Mouse (Mus musculus): ENCODE measurements around the gene Bmt2. TPM values are rescaled to one million over a fixed set of nuclear protein-coding genes. Genes with fewer than 3 reads are reported as not detected.

Bmt2 gene
- polyA plus RNA-seq, 1 experiment from 2014 or later, result 3.4 TPM

DNA sequence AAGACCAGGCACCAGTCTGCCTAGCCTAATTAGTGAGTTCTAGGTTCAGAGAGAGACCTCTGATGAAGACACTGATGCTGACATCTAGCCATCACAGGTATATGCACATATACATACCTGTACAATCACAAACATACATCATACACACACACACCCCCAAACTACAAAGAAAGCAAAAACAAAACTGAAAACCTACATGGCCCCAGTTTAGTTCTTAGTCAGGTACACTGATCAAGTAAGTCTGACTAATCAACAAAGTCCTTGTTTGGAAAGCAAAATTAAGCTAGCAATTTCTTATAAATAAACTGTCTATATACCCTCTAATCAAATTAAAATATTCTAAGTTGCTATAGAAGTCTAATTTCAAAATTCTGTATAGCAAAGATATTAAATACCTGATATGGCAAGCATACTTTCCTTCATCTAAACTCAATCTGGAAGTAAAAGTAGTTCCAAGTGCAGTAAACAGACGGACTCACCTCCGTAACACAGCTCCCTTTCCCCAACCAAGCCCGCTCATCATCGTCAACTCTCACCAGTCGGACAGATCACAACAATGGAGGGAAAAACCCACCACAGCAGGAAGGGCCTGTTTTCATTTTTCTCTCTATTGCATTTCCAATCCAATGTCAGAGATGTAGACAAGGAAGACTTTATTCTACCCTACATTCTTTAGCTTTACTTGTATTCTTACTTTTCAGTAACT lies 3.0 kb downstream of the Bmt2 start:
- Histone ChIP-seq H3K27ac (replicated peaks) (no peak overlapping the region), H3K9me3 (replicated peaks) (no peaks in the 10 kb centered on the region), H3K4me2 (no peak overlapping the region), H3K4me1 (replicated peaks) (peaks cover 11% of the 10 kb centered on the region), H3K36me3 (replicated peaks) (no peaks in the 10 kb centered on the region), H3K9ac (no peak overlapping the region), H3K4me3 (replicated peaks) (no peak overlapping the region), H3K27me3 (no peaks in the 10 kb centered on the region)
- WGBS (ENCODE audit: insufficient replicate concordance), result 82% methylated on average over 5 of the region's 5 CpGs
- ATAC-seq (ENCODE audit: insufficient read depth), result no peak

- H3K4me1 ChIP-seq (replicated peaks), result no peaks in the 10 kb centered on the region
- H3K36me3 ChIP-seq (replicated peaks), result 0 out of 2 replicates have a peak, but pooled peaks cover 3% of the 10 kb centered on the region
- H3K27me3 ChIP-seq, result no peaks in the 10 kb centered on the region
- H3K4me3 ChIP-seq (replicated peaks), result no peak overlapping the region
- no peaks in the 10 kb centered on the region for H3K9me3 ChIP-seq (replicated peaks)
- H3K4me2 ChIP-seq, result no peak overlapping the region
- no peak overlapping the region for H3K9ac ChIP-seq
- no peak for ATAC-seq (ENCODE audit: insufficient read depth)
- no peak overlapping the region for H3K27ac ChIP-seq (replicated peaks)
- 62% methylated on average over 7 of the region's 7 CpGs for WGBS (ENCODE audit: insufficient replicate concordance)
These were observed 12.1 kb downstream of the Bmt2 start for GRCm38 (mm10) chr6:13665646-13666045.

DNA sequence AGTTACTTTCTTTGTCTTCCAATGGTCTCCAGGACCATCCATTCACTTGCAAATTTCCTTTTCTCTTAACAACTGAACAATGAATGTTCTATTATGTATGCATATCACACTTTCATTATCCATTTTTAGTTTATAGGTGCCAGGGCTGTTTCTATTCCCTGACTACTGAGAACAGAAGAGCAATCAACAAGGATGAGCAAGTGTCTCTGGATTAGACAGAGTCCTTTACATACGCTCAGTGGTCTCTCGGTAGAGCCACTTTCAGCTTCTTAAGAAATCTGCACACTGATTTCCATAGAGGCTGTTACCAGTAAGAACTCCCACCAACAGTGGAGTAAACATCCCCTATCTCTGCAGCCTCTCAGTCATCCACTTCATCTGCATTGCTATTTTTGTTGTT lies 19.8 kb downstream of the Bmt2 start:
- H3K36me3 ChIP-seq (replicated peaks), result 0 out of 2 replicates have a peak, but pooled peaks cover 3% of the 10 kb centered on the region
- H3K9me3 ChIP-seq (replicated peaks), result no peaks in the 10 kb centered on the region
- WGBS (ENCODE audit: insufficient replicate concordance), result 84% methylated on average over 2 of the region's 2 CpGs
- H3K4me1 ChIP-seq (replicated peaks), result no peaks in the 10 kb centered on the region
- H3K4me2 ChIP-seq, result no peak overlapping the region
- no peak overlapping the region for H3K4me3 ChIP-seq (replicated peaks)
- ATAC-seq (ENCODE audit: insufficient read depth), result no peak
- H3K27me3 ChIP-seq, result no peaks in the 10 kb centered on the region
- H3K9ac ChIP-seq, result no peak overlapping the region
- H3K27ac ChIP-seq (replicated peaks), result no peak overlapping the region

GRCm38 (mm10) chr6:13654081-13654480 lies 23.7 kb downstream of the Bmt2 start:
- H3K4me3 ChIP-seq (replicated peaks), result no peak overlapping the region
- H3K27me3 ChIP-seq, result no peaks in the 10 kb centered on the region
- ATAC-seq (ENCODE audit: insufficient read depth), result no peak
- no peaks in the 10 kb centered on the region for H3K36me3 ChIP-seq (replicated peaks)
- no peak overlapping the region for H3K4me2 ChIP-seq
- no peak overlapping the region for H3K9ac ChIP-seq
- no peak overlapping the region for H3K27ac ChIP-seq (replicated peaks)
- no peaks in the 10 kb centered on the region for H3K4me1 ChIP-seq (replicated peaks)
- no peaks in the 10 kb centered on the region for H3K9me3 ChIP-seq (replicated peaks)

GRCm38 (mm10) chr6:13652284-13652683 lies 25.5 kb downstream of the Bmt2 start:
- 61% methylated on average over 3 of the region's 3 CpGs for WGBS (ENCODE audit: insufficient replicate concordance)
- no peak overlapping the region for H3K27ac ChIP-seq (replicated peaks)
- no peaks in the 10 kb centered on the region for H3K36me3 ChIP-seq (replicated peaks)
- no peaks in the 10 kb centered on the region for H3K4me1 ChIP-seq (replicated peaks)
- H3K4me2 ChIP-seq, result no peak overlapping the region
- H3K27me3 ChIP-seq, result no peaks in the 10 kb centered on the region
- no peak overlapping the region for H3K9ac ChIP-seq
- no peaks in the 10 kb centered on the region for H3K9me3 ChIP-seq (replicated peaks)
- H3K4me3 ChIP-seq (replicated peaks), result no peak overlapping the region
- no peak for ATAC-seq (ENCODE audit: insufficient read depth)

DNA sequence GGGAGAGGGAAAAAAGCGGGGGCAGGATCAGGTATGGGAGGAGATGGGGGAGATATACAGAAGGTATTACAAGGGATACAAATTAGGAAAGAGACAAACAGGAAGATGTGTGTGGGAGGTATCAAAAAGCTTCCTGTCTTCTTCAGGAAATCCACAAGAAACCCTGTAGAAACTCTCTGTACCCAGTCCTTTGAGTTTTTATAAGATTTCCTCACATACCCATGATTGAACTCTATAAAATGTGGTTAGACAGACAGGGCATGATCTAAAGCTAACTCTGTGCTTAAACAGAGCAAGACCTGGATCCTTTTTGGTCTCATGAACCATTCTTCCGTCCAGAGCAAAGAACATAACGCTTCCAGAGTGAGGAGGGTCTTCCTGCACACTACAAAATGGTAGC lies 26.9 kb downstream of the Bmt2 start:
- Histone ChIP-seq H3K36me3 (replicated peaks) (no peaks in the 10 kb centered on the region), H3K27me3 (no peaks in the 10 kb centered on the region), H3K4me3 (replicated peaks) (no peak overlapping the region), H3K4me2 (no peak overlapping the region), H3K27ac (replicated peaks) (no peak overlapping the region), H3K4me1 (replicated peaks) (no peaks in the 10 kb centered on the region), H3K9me3 (replicated peaks) (no peaks in the 10 kb centered on the region), H3K9ac (no peak overlapping the region)
- no peak for ATAC-seq (ENCODE audit: insufficient read depth)
- 71% methylated on average over 3 of the region's 3 CpGs for WGBS (ENCODE audit: insufficient replicate concordance)

DNA sequence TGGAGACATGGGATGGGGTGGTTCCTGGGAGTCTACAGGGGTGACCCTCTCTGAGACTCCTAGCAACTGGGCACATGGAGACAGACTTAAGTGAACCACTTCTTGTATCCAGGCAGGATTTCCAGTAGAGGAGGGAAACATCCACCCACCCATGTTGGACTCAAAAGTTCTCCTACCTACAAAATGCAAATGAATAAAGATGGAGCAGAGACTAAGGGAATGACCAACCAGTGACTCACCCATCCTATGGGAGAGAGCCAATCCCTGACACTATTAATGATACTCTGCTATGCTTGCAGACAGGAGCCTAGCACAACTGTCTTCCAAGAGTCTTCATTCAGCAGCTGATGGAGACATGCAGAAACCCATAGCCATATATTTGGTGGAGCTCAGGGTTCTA lies 29.5 kb downstream of the Bmt2 start:
- Histone ChIP-seq H3K4me2 (no peak overlapping the region), H3K27me3 (no peaks in the 10 kb centered on the region), H3K36me3 (replicated peaks) (no peaks in the 10 kb centered on the region), H3K4me1 (replicated peaks) (no peaks in the 10 kb centered on the region), H3K27ac (replicated peaks) (no peak overlapping the region), H3K9me3 (replicated peaks) (no peaks in the 10 kb centered on the region), H3K9ac (no peak overlapping the region), H3K4me3 (replicated peaks) (no peak overlapping the region)
- ATAC-seq (ENCODE audit: insufficient read depth), result no peak

GRCm38 (mm10) chr6:13636582-13636989 lies 41.2 kb downstream of the Bmt2 start:
- Histone ChIP-seq H3K4me2 (no peak overlapping the region), H3K27me3 (no peaks in the 10 kb centered on the region), H3K9me3 (replicated peaks) (no peaks in the 10 kb centered on the region), H3K4me3 (replicated peaks) (no peak overlapping the region), H3K36me3 (replicated peaks) (no peaks in the 10 kb centered on the region), H3K4me1 (replicated peaks) (no peaks in the 10 kb centered on the region), H3K9ac (no peak overlapping the region), H3K27ac (replicated peaks) (no peak overlapping the region)
- no peak for ATAC-seq (ENCODE audit: insufficient read depth)
- 65% methylated on average over 3 of the region's 3 CpGs for WGBS (ENCODE audit: insufficient replicate concordance)

DNA sequence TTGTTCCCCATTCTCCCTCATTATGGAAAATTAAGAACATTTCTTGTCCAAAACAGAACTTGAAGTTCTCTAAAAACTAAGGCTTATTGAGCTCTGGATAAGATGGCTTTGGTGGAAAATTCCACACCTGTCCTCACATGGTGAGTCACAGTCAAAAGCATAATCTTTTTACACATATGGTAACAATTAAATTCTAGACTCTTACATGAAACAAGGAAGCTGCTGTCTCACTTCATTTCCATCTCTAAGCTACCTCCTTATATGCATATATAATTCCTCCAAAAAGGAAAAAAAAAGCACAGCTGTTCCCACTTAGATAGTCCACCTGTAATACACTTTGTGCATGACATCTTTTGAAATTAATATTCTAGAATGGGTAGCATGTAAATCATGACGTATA lies 45.2 kb downstream of the Bmt2 start:
- no peak for ATAC-seq (ENCODE audit: insufficient read depth)
- 73% methylated on average over 1 of the region's 1 CpGs for WGBS (ENCODE audit: insufficient replicate concordance)
- H3K4me2 ChIP-seq, result no peak overlapping the region

DNA sequence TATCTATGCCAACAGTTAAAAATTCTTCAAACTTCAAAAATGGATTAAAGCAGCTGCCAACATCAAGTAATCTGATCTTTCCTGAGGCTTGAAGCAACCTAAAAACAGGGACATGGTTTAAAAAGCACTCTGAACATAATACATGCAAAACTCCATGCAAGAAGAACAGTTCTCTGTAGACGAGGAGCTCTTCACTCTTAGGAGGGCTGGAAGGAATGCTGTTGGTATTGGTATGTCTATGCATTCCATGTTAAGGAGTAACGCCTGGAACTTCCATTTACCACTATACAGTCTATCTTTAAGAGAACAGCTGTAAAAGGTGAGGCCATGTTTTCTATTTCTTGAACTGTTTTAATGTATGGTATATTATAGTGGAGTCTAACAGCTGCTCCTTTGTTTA lies 47.2 kb downstream of the Bmt2 start:
- no peak overlapping the region for H3K27ac ChIP-seq (replicated peaks)
- H3K36me3 ChIP-seq (replicated peaks), result no peaks in the 10 kb centered on the region
- H3K9ac ChIP-seq, result no peak overlapping the region
- H3K9me3 ChIP-seq (replicated peaks), result no peaks in the 10 kb centered on the region
- ATAC-seq (ENCODE audit: insufficient read depth), result no peak
- H3K4me1 ChIP-seq (replicated peaks), result no peaks in the 10 kb centered on the region
- H3K4me2 ChIP-seq, result no peak overlapping the region
- WGBS (ENCODE audit: insufficient replicate concordance), result 56% methylated on average over 2 of the region's 2 CpGs
- H3K27me3 ChIP-seq, result no peaks in the 10 kb centered on the region
- no peak overlapping the region for H3K4me3 ChIP-seq (replicated peaks)

More for the DNA sequence above, 45.2 kb downstream of the Bmt2 start:
- Histone ChIP-seq H3K36me3 (replicated peaks) (no peaks in the 10 kb centered on the region), H3K9me3 (replicated peaks) (no peaks in the 10 kb centered on the region), H3K27me3 (no peaks in the 10 kb centered on the region), H3K9ac (no peak overlapping the region), H3K4me3 (replicated peaks) (no peak overlapping the region), H3K27ac (replicated peaks) (no peak overlapping the region), H3K4me1 (replicated peaks) (no peaks in the 10 kb centered on the region)

GRCm38 (mm10) chr6:13619618-13620017 lies 58.1 kb downstream of the Bmt2 start:
- Histone ChIP-seq H3K9me3 (replicated peaks) (no peaks in the 10 kb centered on the region), H3K4me1 (replicated peaks) (0 out of 2 replicates have a peak, but pooled peaks cover 5% of the 10 kb centered on the region), H3K4me2 (no peak overlapping the region), H3K36me3 (replicated peaks) (no peaks in the 10 kb centered on the region), H3K27me3 (no peaks in the 10 kb centered on the region), H3K9ac (no peak overlapping the region), H3K4me3 (replicated peaks) (no peak overlapping the region), H3K27ac (replicated peaks) (no peak overlapping the region)
- no peak for ATAC-seq (ENCODE audit: insufficient read depth)
- WGBS (ENCODE audit: insufficient replicate concordance), result 52% methylated on average over 2 of the region's 2 CpGs

GRCm38 (mm10) chr6:13617110-13617509 lies 60.7 kb downstream of the Bmt2 start:
- 0 out of 2 replicates have a peak, but pooled peaks cover 5% of the 10 kb centered on the region for H3K4me1 ChIP-seq (replicated peaks)
- WGBS (ENCODE audit: insufficient replicate concordance), result 16% methylated on average over 3 of the region's 3 CpGs
- no peaks in the 10 kb centered on the region for H3K27me3 ChIP-seq
- no peaks in the 10 kb centered on the region for H3K36me3 ChIP-seq (replicated peaks)
- no peak overlapping the region for H3K4me3 ChIP-seq (replicated peaks)
- H3K9me3 ChIP-seq (replicated peaks), result no peaks in the 10 kb centered on the region
- ATAC-seq (ENCODE audit: insufficient read depth), result peak; percentile 40
- H3K4me2 ChIP-seq, result no peak overlapping the region
- no peak overlapping the region for H3K9ac ChIP-seq
- H3K27ac ChIP-seq (replicated peaks), result no peak overlapping the region

Data from liver, embryonic 15.5 days (tissue).